ENCODE assay signal across 7 mouse cellular contexts in genomic region chr6:65057137-65057536, GRCm38 (mm10). TPM values are rescaled to one million over a fixed set of nuclear protein-coding genes. Genes with fewer than 3 reads are reported as not detected.
DNase-seq lines count a peak whose midpoint lies in the region; ATAC-seq and TF ChIP-seq lines count a peak whose summit lies in the region.
"Not testable (repeated sequence)": the region's sequence is repeated elsewhere in the genome, so short reads cannot be mapped to it uniquely, and the experiment has no call there.

No protein-coding gene starts in this region.

- in situ Hi-C loops in CH12.LX (cut with MboI; ENCODE audit: low pct_ligation_motif_present, low pct_unique_long_range_greater_than_20kb, low sequenced_read_pairs); ES-E14 (cut with MboI; ENCODE audit: low sequenced_read_pairs in 2 of 2, unreplicated experiment in 2 of 2): not testable (repeated sequence)

- dilution Hi-C loops in CH12.LX (cut with MboI; ENCODE audit: extremely low pct_ligation_motif_present, extremely low pct_unique_long_range_greater_than_20kb, low sequenced_read_pairs) = not testable (repeated sequence)

- not testable (repeated sequence) for H3K9me3 ChIP-seq in CH12.LX (replicated peaks; ENCODE audit: low read length); ES-E14 (ENCODE audit: control insufficient read depth, insufficient read depth, low read depth, low read length); intestine, embryonic 16.5 days (ENCODE audit: control insufficient read depth, low read length)

- TF ChIP-seq CTCF in CH12.LX (conservative IDR thresholded peaks at IDR 0.05 in 1 of 2, IDR thresholded peaks at IDR 0.05 in 1 of 2; ENCODE audit: low read depth in 2 of 2, low read length in 2 of 2) = peak in 1 of 2 experiments; percentile 8; a peak in 1 of 4 replicates
- TF ChIP-seq CTCF in liver, adult 2 months (IDR thresholded peaks at IDR 0.05; ENCODE audit: low read depth, low read length) = not testable (repeated sequence)

- H3K9ac ChIP-seq in CH12.LX (ENCODE audit: insufficient read depth, low read depth); ES-E14 (ENCODE audit: insufficient read depth, low read depth, low read length, poor library complexity, severe bottlenecking); intestine, embryonic 16.5 days (ENCODE audit: low read depth, low read length); liver, adult 2 months (ENCODE audit: low read depth, low read length): not testable (repeated sequence)

- H3K4me2 ChIP-seq in CH12.LX (ENCODE audit: insufficient read depth, low read depth, poor library complexity, severe bottlenecking); intestine, embryonic 16.5 days (ENCODE audit: low read depth, low read length): not testable (repeated sequence)

- ATAC-seq in granulocyte monocyte progenitor cell, adult 5-6 weeks (replicated peaks; ENCODE audit: poor library complexity, severe bottlenecking) = peak; percentile 79
- ATAC-seq in intestine, embryonic 16.5 days = peak; percentile 21; the same call in 1 of the 2 replicates
- peak; percentile 57 for ATAC-seq in megakaryocyte, adult 5-6 weeks (ENCODE audit: poor library complexity, severe bottlenecking)

- H3K4me3 ChIP-seq in CH12.LX (replicated peaks in 1 of 3; ENCODE audit: low read depth in 2 of 3, low read length in 2 of 3, poor library complexity in 1 of 3); ES-E14 (ENCODE audit: insufficient read depth in 1 of 2, low read depth in 1 of 2, low read length in 2 of 2, poor library complexity in 1 of 2, severe bottlenecking in 1 of 2); intestine, embryonic 16.5 days (ENCODE audit: low read length); liver, adult 2 months (ENCODE audit: insufficient read depth, low read depth, low read length): not testable (repeated sequence)

- TF ChIP-seq POLR2A in CH12.LX (IDR thresholded peaks at IDR 0.05; ENCODE audit: low read depth, low read length); liver, adult 2 months (IDR thresholded peaks at IDR 0.05; ENCODE audit: extremely low read depth, insufficient read depth, low read length): not testable (repeated sequence)

- not testable (repeated sequence) for H3K27ac ChIP-seq in CH12.LX (ENCODE audit: insufficient read depth, low read depth); ES-E14 (ENCODE audit: insufficient read depth, low read depth, low read length, poor library complexity, severe bottlenecking); intestine, embryonic 16.5 days (ENCODE audit: low read length); liver, adult 2 months (replicated peaks; ENCODE audit: insufficient read depth, low read depth, low read length)

- H3K4me1 ChIP-seq in CH12.LX (ENCODE audit: control insufficient read depth in 1 of 2, insufficient read depth in 2 of 2) = peaks cover 2 to 12% of the 10 kb centered on the region in 2 experiments; a peak in 3 of 4 replicates
- peaks cover 9 to 29% of the 10 kb centered on the region in 2 experiments for H3K4me1 ChIP-seq in ES-E14 (ENCODE audit: control insufficient read depth in 2 of 2, insufficient read depth in 2 of 2, low read length in 2 of 2, poor library complexity in 1 of 2)
- not testable (repeated sequence) for H3K4me1 ChIP-seq in intestine, embryonic 16.5 days (ENCODE audit: control insufficient read depth, insufficient read depth, low read length); liver, adult 2 months (ENCODE audit: control insufficient read depth, insufficient read depth, low read length)

- WGBS in intestine, embryonic 16.5 days = 77% methylated on average over 4 of the region's 4 CpGs
- 86% methylated on average over 4 of the region's 4 CpGs for WGBS in liver, adult 2 months

- not testable (repeated sequence) for H3K27me3 ChIP-seq in CH12.LX (replicated peaks); intestine, embryonic 16.5 days (replicated peaks; ENCODE audit: control insufficient read depth, insufficient read depth, low read length); liver, adult 2 months (ENCODE audit: control insufficient read depth, insufficient read depth, low read length)

- H3K79me2 ChIP-seq in CH12.LX (replicated peaks; ENCODE audit: control insufficient read depth, extremely low read depth, insufficient read depth, poor library complexity, severe bottlenecking); liver, adult 2 months (ENCODE audit: control insufficient read depth, insufficient read depth, low read length): not testable (repeated sequence)

- DNase-seq in CH12.LX (ENCODE audit: extremely low read depth) (peak; percentile 17), ES-E14 (ENCODE audit: low read depth, low spot score) (peak; percentile 80)
- peak; percentile 5 for DNase-seq in liver, adult 2 months (ENCODE audit: extremely low read depth, low read depth, low spot score)
- peak; percentile 11 for DNase-seq in naive thymus-derived CD4-positive, alpha-beta T cell, adult 2 months (ENCODE audit: low read depth)

- TF ChIP-seq EP300 in CH12.LX (IDR thresholded peaks at IDR 0.05; ENCODE audit: low read length) = not testable (repeated sequence)

- TF ChIP-seq RAD21 in CH12.LX (IDR thresholded peaks at IDR 0.05; ENCODE audit: low read depth, low read length) = not testable (repeated sequence)

- peaks cover 47 to 68% of the 10 kb centered on the region in 2 experiments for H3K36me3 ChIP-seq in CH12.LX (replicated peaks in 1 of 2; ENCODE audit: control insufficient read depth in 1 of 2, insufficient read depth in 1 of 2, low read length in 1 of 2)
- peaks cover 25% of the 10 kb centered on the region for H3K36me3 ChIP-seq in ES-E14 (ENCODE audit: control insufficient read depth, insufficient read depth, low read length, poor library complexity, severe bottlenecking)
- not testable (repeated sequence) for H3K36me3 ChIP-seq in intestine, embryonic 16.5 days (ENCODE audit: control insufficient read depth, insufficient read depth, low read length)
- H3K36me3 ChIP-seq in liver, adult 2 months (ENCODE audit: control insufficient read depth, insufficient read depth, low read length) = peaks cover 39% of the 10 kb centered on the region

RNA-seq across cellular contexts. Expression of gene Smarcad1, which starts 14.8 kb away (rescaled TPM):
- total RNA-seq in CH12.LX (2012; rRNA removed) (30.2 and 37.2 TPM in 2 replicates), CH12.LX (2014; rRNA removed) (51.3 and 57.4 TPM in 2 replicates), ES-E14 (2012; rRNA removed) (158 and 164 TPM in 2 replicates)
- polyA plus RNA-seq in CH12.LX (2012; ENCODE audit: insufficient read length, low read depth) = 39.8 and 43.9 TPM in 2 replicates
- total RNA-seq in granulocyte monocyte progenitor cell, adult 5-6 weeks (2014; fragmentation: Nextera tagmentation) = 53.0 and 63.2 TPM in 2 replicates
- total RNA-seq in granulocyte monocyte progenitor cell, adult 5-6 weeks (2017) = 54.2 and 65.5 TPM in 2 replicates
- 31.5 and 41.7 TPM in 2 replicates for polyA plus RNA-seq in intestine, embryonic 16.5 days (2015; fragmentation: Nextera tagmentation; extraction: Ambion mirVana)
- 21.1 and 25.6 TPM in 2 replicates for total RNA-seq in liver, adult 2 months (2014; rRNA removed)
- 3.0 and 4.8 TPM in 2 replicates for polyA plus RNA-seq in liver, adult 2 months (2012; rRNA removed)
- 30.0 and 43.3 TPM in 2 replicates for total RNA-seq in megakaryocyte, adult 5-6 weeks (2015)
- 33.4 and 47.0 TPM in 2 replicates for total RNA-seq in megakaryocyte, adult 5-6 weeks (2017)

Comparison
In these comparisons a context has a peak if more than half of its experiments do, and no peak if none do; other contexts are left out.
1. DNase-seq: peak in every context shown above with its lines; median percentile 80 in ES-E14; 17 in CH12.LX; 11 in naive thymus-derived CD4-positive, alpha-beta T cell, adult 2 months; 5 in liver, adult 2 months.
2. ATAC-seq: peak in every context shown above with its lines; median percentile 79 in granulocyte monocyte progenitor cell, adult 5-6 weeks; 57 in megakaryocyte, adult 5-6 weeks; 21 in intestine, embryonic 16.5 days.